Mouse (Mus musculus): Measurements from ENCODE around the gene Ung.

GRCm38 (mm10) chr5:114163117-114163696 is 33.0 kb downstream of the Ung start:
- TF ChIP-seq CTCF (IDR thresholded peaks at IDR 0.05; ENCODE audit: low read depth), result no peak
- no peak for TF ChIP-seq EP300 (IDR thresholded peaks at IDR 0.05; ENCODE audit: low read depth)

All from liver, postnatal 0 days (tissue).